Mouse (Mus musculus): ENCODE measurements around the gene Hbb-y.

GRCm38 (mm10) chr7:103859076-103859475 lies 6.1 kb upstream of the Hbb-y start:
- peak; percentile 79 for TF ChIP-seq SIN3A (IDR thresholded peaks at IDR 0.05; ENCODE audit: low read length)
- no peak for TF ChIP-seq POLR2A (IDR thresholded peaks at IDR 0.05; ENCODE audit: control insufficient read depth in 1 of 2, insufficient read depth in 1 of 2, low read depth in 1 of 2, low read length in 2 of 2, poor library complexity in 1 of 2)
- TF ChIP-seq NRF1 (IDR thresholded peaks at IDR 0.05; ENCODE audit: insufficient read depth, low read depth, low read length, poor library complexity, severe bottlenecking), result no peak
- no peak; the same call in 1 of the 2 replicates for TF ChIP-seq MAFK (IDR thresholded peaks at IDR 0.05; ENCODE audit: borderline replicate concordance, low read depth, low read length)
- peak; percentile 83 for TF ChIP-seq ZMIZ1 (IDR thresholded peaks at IDR 0.05; ENCODE audit: low read depth, low read length)
- TF ChIP-seq E2F4 (IDR thresholded peaks at IDR 0.05; ENCODE audit: borderline replicate concordance, low read depth, low read length), result no peak
- TF ChIP-seq MEF2A (IDR thresholded peaks at IDR 0.05; ENCODE audit: extremely low read depth, insufficient replicate concordance, low read depth, low read length, poor library complexity, severe bottlenecking), result no peak
- TF ChIP-seq GABPA (IDR thresholded peaks at IDR 0.05; ENCODE audit: low read depth, low read length), result 0 out of 2 replicates have a peak, but pooled peaks have one; percentile 61
- no peak for TF ChIP-seq CTCF (IDR thresholded peaks at IDR 0.05 in 2 of 3, conservative IDR thresholded peaks at IDR 0.05 in 1 of 3; ENCODE audit: control insufficient read depth in 1 of 3, insufficient read depth in 1 of 3, low read depth in 2 of 3, low read length in 3 of 3, poor library complexity in 1 of 3, severe bottlenecking in 1 of 3)
- TF ChIP-seq TAL1 (IDR thresholded peaks at IDR 0.05; ENCODE audit: low read length), result peak; percentile 86
- TF ChIP-seq MYC (IDR thresholded peaks at IDR 0.05; ENCODE audit: low read depth, low read length), result peak; percentile 64; the same call in 1 of the 2 replicates
- peak; percentile 86 to 90 for TF ChIP-seq EP300 (IDR thresholded peaks at IDR 0.05; ENCODE audit: low read depth in 1 of 2, low read length in 2 of 2)
- TF ChIP-seq USF1 (IDR thresholded peaks at IDR 0.05; ENCODE audit: low read depth, low read length), result no peak

All from MEL (cell line).